Mouse (Mus musculus) ES-Bruce4 (cell line): Measurements from ENCODE around the gene Rflna. TPM values are rescaled to one million over a fixed set of nuclear protein-coding genes. Genes with fewer than 3 reads are reported as not detected.

Experiments
- H3K27ac ChIP-seq: 2 replicates; pipeline ENCODE4 v1.5.1; 2012; ENCODE audit warnings: low read length, inconsistent platforms; ENCODE audit not compliant: insufficient read depth
- H3K27me3 ChIP-seq: 2 replicates; pipeline ENCODE4 v1.6.1; 2012; ENCODE audit warnings: mild to moderate bottlenecking, low read length, inconsistent platforms; ENCODE audit not compliant: control insufficient read depth, poor library complexity, insufficient read depth, severe bottlenecking
- H3K36me3 ChIP-seq: 2 replicates; pipeline ENCODE4 v1.6.1; 2012; ENCODE audit warnings: inconsistent platforms, mild to moderate bottlenecking, low read length, moderate library complexity; ENCODE audit not compliant: control insufficient read depth, poor library complexity, insufficient read depth, severe bottlenecking
- H3K4me1 ChIP-seq: one replicate; pipeline ENCODE4 v1.8.1; 2011; ENCODE audit warnings: low read length; ENCODE audit not compliant: control insufficient read depth, insufficient read depth
- H3K4me3 ChIP-seq: 2 replicates; pipeline ENCODE4 v1.5.1; 2011; ENCODE audit warnings: low read depth, mild to moderate bottlenecking, low read length
- H3K9ac ChIP-seq: 2 replicates; pipeline ENCODE4 v1.6.1; 2012; ENCODE audit warnings: low read depth, mild to moderate bottlenecking, inconsistent platforms; ENCODE audit not compliant: poor library complexity, severe bottlenecking
- H3K9me3 ChIP-seq: replicated peaks from 2 replicates; pipeline ENCODE4 v1.6.1; 2012; ENCODE audit warnings: mild to moderate bottlenecking, low read length, inconsistent platforms; ENCODE audit not compliant: control insufficient read depth, poor library complexity, insufficient read depth, severe bottlenecking
- CTCF ChIP-seq: IDR thresholded peaks from one replicate; pipeline ENCODE4 v1.8.1; 2011; ENCODE audit warnings: low read depth, low read length
- EP300 ChIP-seq: IDR thresholded peaks from 2 replicates; pipeline ENCODE4 v1.6.1; 2011; ENCODE audit warnings: low read depth, low read length; ENCODE audit not compliant: insufficient read depth
- POLR2A ChIP-seq: IDR thresholded peaks from one replicate; pipeline ENCODE4 v1.8.1; 2011; ENCODE audit warnings: low read length; ENCODE audit not compliant: insufficient read depth
- polyA plus RNA-seq: library from polyadenylated mRNA; stranded (reverse); fragments of >200 nt; gene quantifications from 2 replicates; pipeline ENCODE4 v1.2.4, GENCODE M21; 2011; ENCODE audit warnings: low read depth; ENCODE audit not compliant: missing spikeins, insufficient read depth, insufficient read length

Rflna gene
- polyA plus RNA-seq, 1 experiment, result 2.0 TPM

GRCm38 (mm10) chr5:125052237-125052602, 49.2 kb downstream of the Rflna start:
- Histone ChIP-seq H3K36me3 (peaks cover 8% of the 10 kb centered on the region), H3K4me1 (peaks cover 8% of the 10 kb centered on the region), H3K9ac (no peak overlapping the region), H3K27ac (no peak overlapping the region), H3K27me3 (no peaks in the 10 kb centered on the region), H3K9me3 (no peaks in the 10 kb centered on the region), H3K4me3 (no peak overlapping the region)
- no peak for TF ChIP-seq CTCF
- no peak for TF ChIP-seq POLR2A
- no peak for TF ChIP-seq EP300

GRCm38 (mm10) chr5:125052603-125053488, 49.8 kb downstream of the Rflna start:
- no peaks in the 10 kb centered on the region for H3K9me3 ChIP-seq
- H3K4me3 ChIP-seq, result no peak overlapping the region
- TF ChIP-seq CTCF (no peak), POLR2A (no peak), EP300 (no peak)
- peaks cover 13% of the 10 kb centered on the region for H3K4me1 ChIP-seq
- H3K9ac ChIP-seq, result no peak overlapping the region
- H3K27ac ChIP-seq, result no peak overlapping the region
- H3K36me3 ChIP-seq, result peaks cover 3% of the 10 kb centered on the region
- H3K27me3 ChIP-seq, result no peaks in the 10 kb centered on the region

DNA sequence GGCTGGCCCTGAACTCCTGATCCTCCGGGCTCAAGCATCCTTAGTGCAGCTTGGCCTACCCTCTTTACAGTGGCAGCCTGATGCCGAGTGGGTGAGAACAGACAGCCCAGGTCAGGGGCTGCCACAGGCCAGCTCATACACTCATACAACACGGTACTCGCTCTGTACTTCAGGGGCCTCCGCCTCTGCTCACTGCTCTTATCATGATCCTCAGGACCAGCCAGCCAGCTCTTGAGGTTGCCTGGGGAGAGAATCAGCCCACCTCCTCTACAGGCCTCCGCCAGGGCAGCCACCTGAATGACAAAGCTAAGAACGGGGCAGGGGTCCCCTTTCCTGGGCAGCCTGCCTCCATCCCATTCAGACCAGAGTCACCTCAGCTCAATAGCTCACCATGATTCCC, 50.6 kb downstream of the Rflna start:
- H3K9ac ChIP-seq, result no peak overlapping the region
- H3K36me3 ChIP-seq, result no peaks in the 10 kb centered on the region
- no peaks in the 10 kb centered on the region for H3K9me3 ChIP-seq
- no peaks in the 10 kb centered on the region for H3K27me3 ChIP-seq
- TF ChIP-seq CTCF (no peak), POLR2A (no peak), EP300 (no peak)
- H3K4me3 ChIP-seq, result no peak overlapping the region
- peaks cover 13% of the 10 kb centered on the region for H3K4me1 ChIP-seq
- H3K27ac ChIP-seq, result no peak overlapping the region

GRCm38 (mm10) chr5:125055901-125056300, 52.9 kb downstream of the Rflna start:
- Histone ChIP-seq H3K9me3 (no peaks in the 10 kb centered on the region), H3K4me3 (no peak overlapping the region), H3K27ac (no peak overlapping the region), H3K4me1 (peaks cover 19% of the 10 kb centered on the region), H3K9ac (no peak overlapping the region), H3K36me3 (no peaks in the 10 kb centered on the region), H3K27me3 (no peaks in the 10 kb centered on the region)
- TF ChIP-seq EP300 (no peak), CTCF (no peak), POLR2A (no peak)

DNA sequence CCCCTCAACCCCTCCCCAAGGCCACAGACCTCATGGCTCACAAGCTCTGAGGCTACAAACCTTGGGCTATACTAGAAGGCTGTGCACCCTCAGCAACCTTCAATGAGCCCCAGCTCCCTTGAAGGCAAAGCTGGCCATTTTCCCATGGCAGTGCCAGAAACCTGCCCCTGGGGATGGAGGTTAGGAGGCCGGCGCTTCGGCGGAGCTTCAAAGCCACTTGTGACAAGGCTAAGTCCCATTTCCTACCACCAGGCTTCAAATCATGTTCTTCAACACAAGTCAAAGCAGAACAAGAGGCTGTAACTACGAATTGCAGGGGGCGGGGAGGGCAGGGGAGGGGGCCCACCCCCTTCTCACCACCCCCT, 53.3 kb downstream of the Rflna start:
- Histone ChIP-seq H3K9me3 (no peaks in the 10 kb centered on the region), H3K27ac (no peak overlapping the region), H3K9ac (no peak overlapping the region), H3K27me3 (no peaks in the 10 kb centered on the region), H3K4me1 (peaks cover 19% of the 10 kb centered on the region), H3K36me3 (no peaks in the 10 kb centered on the region), H3K4me3 (no peak overlapping the region)
- no peak for TF ChIP-seq EP300
- no peak for TF ChIP-seq CTCF
- TF ChIP-seq POLR2A, result no peak
